Comparison of ENCODE assay signal across 18 mouse cellular contexts in genomic region chr1:35338184-35338583, GRCm38 (mm10).
DNase-seq lines count a peak whose midpoint lies in the region; ATAC-seq and TF ChIP-seq lines count a peak whose summit lies in the region.
"Had no signal": no experiment of that assay in that cellular context is flagged by ENCODE, and none has a peak within 500 bp of the region (broad histone marks: within the 10 kb centered on the region; RNA-seq: fewer than 3 reads in every experiment).

No protein-coding gene starts in this region.

- no peak for TF ChIP-seq POLR2A in brain, embryonic 14.5 days (IDR thresholded peaks at IDR 0.05; ENCODE audit: borderline replicate concordance, extremely low read depth, insufficient read depth, insufficient read length, poor library complexity, severe bottlenecking)

- no peaks in the 10 kb centered on the region for H3K9me3 ChIP-seq in heart, embryonic 10.5 days
- H3K9me3 ChIP-seq in lung, embryonic 14.5 days (ENCODE audit: low read depth, low read length): no peaks in the 10 kb centered on the region
- H3K9me3 ChIP-seq in lung, postnatal 0 days (ENCODE audit: low read length): no peaks in the 10 kb centered on the region
- H3K9me3 ChIP-seq: embryonic facial prominence, embryonic 12.5 days; G1E; heart, embryonic 15.5 days; hindbrain, embryonic 12.5 days had no signal

- ATAC-seq in lung, embryonic 14.5 days (ENCODE audit: insufficient read depth): no peak
- no peak for ATAC-seq in lung, postnatal 0 days
- ATAC-seq in granulocyte monocyte progenitor cell, adult 5-6 weeks (replicated peaks; ENCODE audit: poor library complexity, severe bottlenecking): peak; percentile 96
- ATAC-seq: intestine, embryonic 16.5 days had no signal

- no peaks in the 10 kb centered on the region for H3K27me3 ChIP-seq in heart, embryonic 10.5 days (ENCODE audit: insufficient read depth, poor library complexity, severe bottlenecking)
- H3K27me3 ChIP-seq in lung, embryonic 14.5 days (ENCODE audit: insufficient read depth, low read length): no peaks in the 10 kb centered on the region
- H3K27me3 ChIP-seq in lung, postnatal 0 days (replicated peaks; ENCODE audit: insufficient read depth, low read length): no peaks in the 10 kb centered on the region
- H3K27me3 ChIP-seq: embryonic facial prominence, embryonic 12.5 days; heart, embryonic 15.5 days; hindbrain, embryonic 12.5 days; megakaryocyte, embryonic 14.5 days had no signal

- H3K36me3 ChIP-seq in heart, embryonic 10.5 days: no peaks in the 10 kb centered on the region
- no peaks in the 10 kb centered on the region for H3K36me3 ChIP-seq in lung, embryonic 14.5 days (ENCODE audit: insufficient read depth)
- H3K36me3 ChIP-seq in lung, postnatal 0 days (ENCODE audit: insufficient read depth, low read length): no peaks in the 10 kb centered on the region
- H3K36me3 ChIP-seq: embryonic facial prominence, embryonic 12.5 days; G1E; heart, embryonic 15.5 days; hindbrain, embryonic 12.5 days had no signal

- H3K27ac ChIP-seq in heart, embryonic 10.5 days: no peak overlapping the region
- no peak overlapping the region for H3K27ac ChIP-seq in lung, embryonic 14.5 days (ENCODE audit: low read depth)
- no peak overlapping the region for H3K27ac ChIP-seq in lung, postnatal 0 days (ENCODE audit: low read length)
- H3K27ac ChIP-seq: embryonic facial prominence, embryonic 12.5 days; heart, embryonic 15.5 days; hindbrain, embryonic 12.5 days had no signal

- no peak overlapping the region for H3K4me2 ChIP-seq in lung, embryonic 14.5 days
- no peak overlapping the region for H3K4me2 ChIP-seq in lung, postnatal 0 days (replicated peaks; ENCODE audit: low read depth, low read length)
- H3K4me2 ChIP-seq: embryonic facial prominence, embryonic 12.5 days; heart, embryonic 15.5 days; hindbrain, embryonic 12.5 days had no signal

- no peaks in the 10 kb centered on the region for H3K4me1 ChIP-seq in heart, embryonic 10.5 days
- no peaks in the 10 kb centered on the region for H3K4me1 ChIP-seq in lung, embryonic 14.5 days (ENCODE audit: insufficient read depth)
- H3K4me1 ChIP-seq in lung, postnatal 0 days (ENCODE audit: insufficient read depth, low read depth, low read length): no peaks in the 10 kb centered on the region
- H3K4me1 ChIP-seq: embryonic facial prominence, embryonic 12.5 days; heart, embryonic 15.5 days; hindbrain, embryonic 12.5 days; megakaryocyte, embryonic 14.5 days had no signal

- TF ChIP-seq CTCF in lung, embryonic 14.5 days (IDR thresholded peaks at IDR 0.05; ENCODE audit: low read depth): no peak
- TF ChIP-seq CTCF in lung, postnatal 0 days (IDR thresholded peaks at IDR 0.05): no peak
- TF ChIP-seq CTCF in brain, embryonic 14.5 days (IDR thresholded peaks at IDR 0.05; ENCODE audit: borderline replicate concordance, extremely low read depth, insufficient read depth, insufficient read length): no peak

- DNase-seq in heart, adult 18-20 months: peak; percentile 2 to 5
- no peak for DNase-seq in heart, embryonic 10.5 days (ENCODE audit: low spot score)
- DNase-seq in lung, embryonic 14.5 days: peak; percentile 31
- no peak for DNase-seq in lung, postnatal 0 days (ENCODE audit: low spot score)
- DNase-seq in brain, embryonic 14.5 days (ENCODE audit: low read depth): peak; percentile 10
- DNase-seq in gastrocnemius, postnatal 10 days: no peak
- no peak for DNase-seq in ovary, postnatal 14 days (ENCODE audit: low spot score)
- DNase-seq: adrenal gland, postnatal 14 days; gastrocnemius, postnatal 36 days; layer of hippocampus, postnatal 36 days; lung, adult 2 months had no signal

- WGBS in heart, embryonic 10.5 days: 73% methylated on average over 3 of the region's 3 CpGs
- WGBS in lung, embryonic 14.5 days: 75% methylated on average over 3 of the region's 3 CpGs
- WGBS in lung, postnatal 0 days: 52% methylated on average over 3 of the region's 3 CpGs

- no peak for TF ChIP-seq EP300 in lung, postnatal 0 days (IDR thresholded peaks at IDR 0.05)

- H3K4me3 ChIP-seq in heart, embryonic 10.5 days: no peak overlapping the region
- H3K4me3 ChIP-seq in lung, embryonic 14.5 days (ENCODE audit: low read depth, low read length): no peak overlapping the region
- H3K4me3 ChIP-seq in lung, postnatal 0 days (ENCODE audit: low read depth, low read length): no peak overlapping the region
- H3K4me3 ChIP-seq: embryonic facial prominence, embryonic 12.5 days; heart, embryonic 15.5 days; hindbrain, embryonic 12.5 days; megakaryocyte, embryonic 14.5 days had no signal

- no peak overlapping the region for H3K9ac ChIP-seq in lung, embryonic 14.5 days
- no peak overlapping the region for H3K9ac ChIP-seq in lung, postnatal 0 days (replicated peaks; ENCODE audit: low read depth)
- H3K9ac ChIP-seq: embryonic facial prominence, embryonic 12.5 days; heart, embryonic 15.5 days; hindbrain, embryonic 12.5 days had no signal

Comparison
In these comparisons a context has a peak if more than half of its experiments do, and no peak if none do; other contexts are left out.
1. DNase-seq: peak in heart, adult 18-20 months (2 of 2), lung, embryonic 14.5 days (single experiment) and brain, embryonic 14.5 days (single experiment); none in heart, embryonic 10.5 days (single experiment), lung, postnatal 0 days (single experiment), gastrocnemius, postnatal 10 days (single experiment) and ovary, postnatal 14 days (single experiment).